Mouse (Mus musculus): ENCODE data around the gene Mok.
"Not testable (repeated sequence)": the region's sequence is repeated elsewhere in the genome, so short reads cannot be mapped to it uniquely, and the experiment has no call there.

Mok gene

DNA sequence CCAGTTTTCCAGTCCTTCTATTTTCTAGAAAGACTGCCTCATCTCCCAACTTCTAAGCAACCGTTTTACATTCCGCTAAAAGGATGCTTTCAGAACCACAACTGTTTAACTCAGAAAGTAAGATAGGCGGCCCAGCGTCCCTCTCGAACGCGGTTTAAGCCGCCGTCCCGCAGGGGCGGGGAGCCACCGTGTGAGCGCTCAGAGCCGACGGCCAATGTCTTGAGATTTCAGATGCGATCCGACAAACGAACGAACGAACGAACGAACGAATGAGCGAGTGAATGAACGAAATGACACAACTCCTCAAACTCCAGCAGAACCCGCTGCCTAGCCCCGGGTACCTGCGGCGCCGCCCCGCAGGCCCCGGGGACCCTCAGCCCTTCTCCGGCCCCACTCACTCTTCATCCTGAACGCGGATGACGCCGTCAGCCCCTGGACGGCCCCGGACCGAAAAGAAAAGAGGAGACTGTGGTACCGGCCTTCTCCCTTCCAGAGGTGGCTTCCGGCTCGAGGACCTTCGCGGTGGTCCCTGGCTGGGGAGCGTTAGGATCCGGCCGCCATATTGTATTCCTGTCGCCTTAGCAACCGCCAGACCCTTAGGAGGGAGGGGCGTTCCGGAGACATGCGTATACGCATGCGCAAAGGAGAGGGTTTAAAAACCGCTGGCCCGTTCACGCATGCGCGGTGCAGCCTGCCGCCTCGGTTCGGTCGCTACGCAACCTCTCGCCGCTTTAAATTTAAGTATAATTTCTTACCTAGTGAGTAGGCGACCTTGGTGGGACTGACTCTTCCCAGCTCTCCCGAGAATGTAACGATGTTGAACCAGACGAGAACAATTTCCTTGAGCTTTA lies at the start of gene Mok:
TSS of gene Mok (minus strand) at position 592 of the 851 bp plus-strand sequence.
- peak; percentile 95 for DNase-seq (ENCODE audit: low spot score)

DNA sequence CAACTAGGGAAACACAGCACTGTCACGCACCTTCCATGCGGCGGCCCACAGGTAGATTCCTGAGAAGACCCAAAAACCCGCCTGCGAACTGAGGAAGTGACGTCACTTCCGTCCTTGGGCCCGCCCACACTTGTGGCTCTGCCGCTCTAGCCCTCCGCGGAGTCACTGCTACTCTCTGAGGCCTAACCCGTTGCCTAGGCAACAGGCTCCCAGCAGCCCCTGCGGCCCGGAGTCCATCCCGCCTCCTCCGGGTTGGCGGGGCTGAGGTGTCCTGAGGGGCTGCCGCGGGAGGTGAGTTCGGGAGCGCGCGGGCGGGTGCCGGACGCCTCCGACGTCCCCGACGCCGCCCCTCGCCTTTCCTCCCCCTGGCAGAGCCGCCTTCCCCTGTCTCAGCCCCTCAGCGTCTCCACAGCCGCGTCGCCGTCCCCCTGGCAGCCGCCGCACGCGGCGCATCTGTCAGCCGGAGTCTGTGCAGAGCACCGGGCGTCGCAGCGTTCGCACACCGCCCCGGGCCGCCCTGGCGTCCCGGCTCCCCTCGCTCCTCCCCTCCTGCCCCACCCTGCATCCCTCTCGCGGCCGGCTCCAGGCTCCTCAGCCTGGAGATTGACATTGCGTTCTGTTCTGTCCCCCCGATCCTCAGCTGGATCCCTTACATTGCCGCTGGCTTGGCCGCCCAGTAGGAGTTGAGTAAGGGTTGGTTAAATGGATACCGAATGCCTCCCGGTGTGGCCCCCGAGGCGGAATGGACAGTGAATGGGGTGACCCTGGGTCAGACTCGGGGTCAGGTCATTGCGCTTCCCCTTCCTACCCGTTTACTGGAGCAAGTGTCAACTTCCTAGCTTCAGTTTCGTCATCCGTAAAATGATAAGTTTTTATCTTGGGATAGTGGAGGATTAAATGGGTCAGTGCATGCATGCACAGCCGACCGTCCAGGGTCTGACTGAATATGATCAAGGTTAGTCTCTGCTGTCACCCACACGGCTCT lies 48.6 kb upstream of the Mok start, which contains the start of the genes Cinp and Tecpr2:
TSS of gene Cinp (minus strand) at position 110 of the 985 bp plus-strand sequence.
TSS of gene Tecpr2 (plus strand) at position 229 of the 985 bp plus-strand sequence.
- DNase-seq (ENCODE audit: low spot score), result peak; percentile 98

DNA sequence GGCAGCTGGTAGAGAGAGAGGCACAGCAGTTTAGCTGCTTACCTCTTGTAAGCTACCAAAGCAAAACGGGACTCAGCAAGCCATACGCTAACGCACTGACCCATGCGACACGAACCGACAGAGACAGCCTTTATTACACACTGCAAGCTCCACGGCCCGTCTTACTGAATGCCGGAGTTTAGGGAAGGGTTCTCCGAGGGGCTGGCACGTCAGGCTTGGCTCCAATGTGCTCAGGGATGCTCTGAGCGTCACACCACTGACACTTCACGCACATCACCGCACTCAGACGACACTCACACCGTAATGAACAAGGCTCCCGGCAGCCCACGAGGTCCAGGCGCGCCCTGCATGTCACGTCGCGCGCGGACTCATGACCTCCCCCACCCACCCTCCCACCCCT lies 47.9 kb upstream of the Mok start:
- no peak for DNase-seq (ENCODE audit: low spot score)

- peak; percentile 3 for DNase-seq (ENCODE audit: low spot score)
Observed at GRCm38 (mm10) chr12:110888106-110888505, 47.4 kb upstream of the Mok start.

GRCm38 (mm10) chr12:110885251-110885650 lies 44.5 kb upstream of the Mok start:
- DNase-seq (ENCODE audit: low spot score), result no peak

- DNase-seq (ENCODE audit: low spot score), result no peak
Observed at GRCm38 (mm10) chr12:110882291-110882690, 41.6 kb upstream of the Mok start.

DNA sequence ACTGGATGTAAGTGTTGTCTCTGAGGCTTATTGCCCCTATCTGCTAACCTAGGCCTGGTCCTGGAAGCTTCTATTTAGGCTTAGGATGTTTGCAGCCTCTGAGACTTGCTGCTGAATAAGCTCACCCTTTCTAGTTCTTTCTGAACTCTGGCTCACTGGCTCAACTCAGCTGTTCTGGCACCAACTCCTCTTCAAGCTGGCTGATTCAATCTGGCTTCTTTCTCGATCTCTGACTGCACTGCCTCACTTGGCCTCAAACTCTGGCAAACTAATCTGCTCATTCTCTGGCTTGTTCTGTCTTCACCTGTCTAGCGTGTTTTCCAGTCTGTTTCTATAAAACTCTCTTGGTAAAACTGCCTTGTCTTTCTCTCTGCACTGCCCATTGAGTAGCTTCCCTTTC lies 34.6 kb upstream of the Mok start:
- no peak for DNase-seq (ENCODE audit: low spot score)

- DNase-seq (ENCODE audit: low spot score), result no peak
Observed at GRCm38 (mm10) chr12:110871247-110871646, 30.5 kb upstream of the Mok start.

- no peak for DNase-seq (ENCODE audit: low spot score)
Observed at GRCm38 (mm10) chr12:110870107-110870506, 29.4 kb upstream of the Mok start.

DNA sequence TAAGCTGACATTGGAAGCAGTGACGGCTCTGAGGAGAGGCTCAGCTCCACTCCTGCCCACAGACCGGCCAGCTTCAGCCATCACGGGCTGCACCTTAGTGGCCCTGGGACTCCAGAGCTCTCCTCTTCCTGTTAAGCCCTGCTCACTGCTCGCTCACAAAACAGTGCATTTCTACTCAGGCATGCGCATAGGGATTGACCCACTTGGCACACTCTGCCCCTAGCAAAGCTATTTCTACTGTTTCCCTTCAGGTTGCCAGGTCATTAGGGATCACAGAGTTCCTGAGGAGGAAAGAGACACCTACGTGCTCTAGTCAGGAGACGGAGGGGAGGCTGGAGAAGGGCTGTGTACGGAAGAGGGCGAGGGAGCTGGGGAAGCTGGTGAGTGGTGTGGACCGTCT lies 25.2 kb upstream of the Mok start:
- DNase-seq (ENCODE audit: low spot score), result no peak

GRCm38 (mm10) chr12:110865571-110865970 lies 24.8 kb upstream of the Mok start:
- DNase-seq (ENCODE audit: low spot score), result no peak

GRCm38 (mm10) chr12:110864008-110864407 lies 23.3 kb upstream of the Mok start:
- DNase-seq (ENCODE audit: low spot score), result no peak

DNA sequence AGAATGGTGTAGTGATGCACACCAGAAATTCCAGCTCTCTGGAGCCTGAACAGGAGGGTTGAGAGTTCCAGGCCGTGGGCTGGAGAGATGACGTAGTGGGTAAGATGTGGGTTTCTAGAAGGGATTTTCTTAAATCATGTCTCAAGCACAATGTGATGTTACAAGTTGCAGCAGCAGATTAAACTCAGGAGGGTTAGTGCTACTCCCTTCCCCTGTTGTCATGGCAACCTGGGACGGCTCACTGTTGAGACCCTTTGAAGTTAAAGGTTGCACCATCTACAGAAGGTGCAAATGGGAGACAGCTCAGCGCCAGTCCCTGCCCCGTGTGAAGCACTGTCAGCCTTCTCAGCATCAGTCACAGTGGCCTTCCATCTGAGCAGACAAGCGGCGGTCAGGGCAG lies 20.5 kb upstream of the Mok start:
- peak; percentile 51 for DNase-seq (ENCODE audit: low spot score)

GRCm38 (mm10) chr12:110860293-110860692 lies 19.6 kb upstream of the Mok start:
- no peak for DNase-seq (ENCODE audit: low spot score)

GRCm38 (mm10) chr12:110858681-110859080 lies 17.9 kb upstream of the Mok start:
- DNase-seq (ENCODE audit: low spot score), result not testable (repeated sequence)

- peak; percentile 48 for DNase-seq (ENCODE audit: low spot score)
Observed at GRCm38 (mm10) chr12:110857196-110857595, 16.5 kb upstream of the Mok start.

DNA sequence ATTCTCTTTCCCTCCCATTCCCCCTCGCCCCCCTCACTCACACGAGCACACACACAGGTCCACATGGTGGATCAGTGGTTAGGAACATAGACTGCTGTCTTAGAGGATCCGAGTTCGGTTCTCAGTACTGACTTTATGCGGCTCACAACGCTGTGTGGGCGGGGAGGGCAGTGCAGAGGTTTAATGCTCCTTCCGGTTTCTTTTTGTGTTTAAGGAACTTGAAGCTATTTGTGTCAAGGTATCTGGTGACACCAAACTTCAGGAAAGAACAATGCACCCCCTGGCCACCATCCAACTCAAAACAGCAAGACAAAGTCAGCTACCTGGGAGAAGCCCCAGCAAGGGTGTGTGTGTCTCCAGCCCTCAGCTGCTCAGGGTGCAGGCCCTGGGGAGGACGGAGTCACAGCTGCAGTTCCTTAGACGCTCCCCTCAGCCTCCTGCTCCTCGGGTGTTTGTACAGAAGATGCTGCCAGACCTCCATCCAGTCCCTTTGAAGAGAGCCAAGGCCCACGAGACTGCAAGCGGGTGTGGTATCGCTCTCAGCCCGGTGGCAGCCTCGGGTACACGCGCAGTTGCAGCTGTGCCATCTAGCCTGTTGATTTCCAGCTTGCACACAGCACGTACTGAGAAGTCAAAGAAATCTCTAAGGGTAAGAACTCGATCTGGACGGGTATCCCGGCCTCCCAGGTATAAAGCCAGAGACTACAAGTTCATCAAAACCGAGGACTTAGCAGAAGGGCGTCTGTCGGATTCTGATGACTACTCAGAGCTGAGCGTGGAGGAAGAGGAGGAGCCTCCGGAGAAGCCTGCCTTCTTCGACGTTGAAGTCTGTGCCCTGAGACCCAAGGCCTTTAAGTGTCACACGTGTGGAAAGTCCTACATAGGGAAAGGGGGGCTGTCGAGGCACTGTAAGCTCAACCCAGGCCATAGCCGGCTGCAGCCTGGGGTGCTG lies 14.3 kb upstream of the Mok start:
- DNase-seq (ENCODE audit: low spot score), result no peak

- DNase-seq (ENCODE audit: low spot score), result no peak
Observed at GRCm38 (mm10) chr12:110851923-110852322, 11.2 kb upstream of the Mok start.

- peak; percentile 27 for DNase-seq (ENCODE audit: low spot score)
Observed at GRCm38 (mm10) chr12:110851414-110851813, 10.7 kb upstream of the Mok start.

DNA sequence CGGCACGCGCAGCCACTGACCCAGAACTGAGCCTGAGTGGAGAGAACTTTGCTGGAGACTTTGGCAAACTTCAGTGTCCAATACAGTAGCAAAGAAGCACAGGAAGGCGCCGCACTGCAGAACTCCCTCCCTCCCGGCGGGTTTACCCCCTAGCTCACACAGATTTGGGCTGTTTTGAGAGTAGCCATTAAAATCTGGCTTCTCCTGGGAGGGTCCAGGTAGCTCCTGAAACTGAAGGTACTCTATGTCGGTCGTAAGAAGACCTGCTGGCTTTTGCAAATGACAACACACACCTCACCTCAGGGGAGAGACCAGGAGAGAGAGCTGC lies 10.2 kb upstream of the Mok start:
- no peak for DNase-seq (ENCODE audit: low spot score)
